Mouse (Mus musculus) forebrain, embryonic 11.5 days (tissue): ENCODE measurements at regions not wholly inside any gene's neighbourhood (a gene's known extent, or its start where the extent isn't known, plus 50 kb on each side); places are given as distances from the start of the nearest gene placed in this dataset.

Experiments used
- ATAC-seq: fragments of 200-750 bp; cut with Nextera tagmentation; replicated peaks from 2 replicates; pipeline ENCODE4 v1.8.0; 2017; ENCODE audit warnings: moderate TSS enrichment; ENCODE audit not compliant: low FRiP score
- DNase-seq: peaks from one replicate; pipeline ENCODE4 v3.0.0-alpha.2; 2017; ENCODE audit warnings: low spot score
- H3K27ac ChIP-seq: fragments of 300-500 bp; sonication (generic); 2 replicates; pipeline ENCODE4 v1.5.1; 2014; ENCODE audit warnings: low read depth, low read length
- H3K27me3 ChIP-seq: fragments of 300-500 bp; sonication (generic); 2 replicates; pipeline ENCODE4 v1.6.1; 2014; ENCODE audit warnings: mild to moderate bottlenecking, low read length, mixed read lengths; ENCODE audit not compliant: control insufficient read depth, insufficient read depth
- H3K36me3 ChIP-seq: fragments of 300-500 bp; sonication (generic); 2 replicates; pipeline ENCODE4 v1.6.1; 2014; ENCODE audit warnings: mild to moderate bottlenecking, low read length, moderate library complexity, mixed read lengths; ENCODE audit not compliant: control insufficient read depth, insufficient read depth
- H3K4me1 ChIP-seq: fragments of 300-500 bp; sonication (generic); replicated peaks from 2 replicates; pipeline ENCODE4 v1.6.1; 2014; ENCODE audit warnings: low read length, mixed read lengths; ENCODE audit not compliant: control insufficient read depth, insufficient read depth
- H3K4me2 ChIP-seq: fragments of 300-500 bp; sonication (generic); 2 replicates; pipeline ENCODE4 v1.6.1; 2014; ENCODE audit warnings: low read depth, mild to moderate bottlenecking, low read length, moderate library complexity, mixed read lengths; ENCODE audit not compliant: severe bottlenecking
- H3K4me3 ChIP-seq: fragments of 300-500 bp; sonication (generic); 2 replicates; pipeline ENCODE4 v1.5.1; 2014; ENCODE audit warnings: low read depth, low read length
- H3K9ac ChIP-seq: fragments of 300-500 bp; sonication (generic); 2 replicates; pipeline ENCODE4 v1.6.1; 2014; ENCODE audit warnings: low read length
- H3K9me3 ChIP-seq: fragments of 300-500 bp; sonication (generic); 2 replicates; pipeline ENCODE4 v1.6.1; 2016; ENCODE audit warnings: low read length, mixed read lengths; ENCODE audit not compliant: control insufficient read depth
- WGBS: fragments of 180-500 bp; shearing (Covaris S2); extraction: QIAGEN DNeasy Blood & Tissue Kit; methylation state at CpG from one replicate; pipeline ENCODE4 v1.1.7; 2014; 5-methylcytosine and 5-hydroxymethylcytosine counted together

DNA sequence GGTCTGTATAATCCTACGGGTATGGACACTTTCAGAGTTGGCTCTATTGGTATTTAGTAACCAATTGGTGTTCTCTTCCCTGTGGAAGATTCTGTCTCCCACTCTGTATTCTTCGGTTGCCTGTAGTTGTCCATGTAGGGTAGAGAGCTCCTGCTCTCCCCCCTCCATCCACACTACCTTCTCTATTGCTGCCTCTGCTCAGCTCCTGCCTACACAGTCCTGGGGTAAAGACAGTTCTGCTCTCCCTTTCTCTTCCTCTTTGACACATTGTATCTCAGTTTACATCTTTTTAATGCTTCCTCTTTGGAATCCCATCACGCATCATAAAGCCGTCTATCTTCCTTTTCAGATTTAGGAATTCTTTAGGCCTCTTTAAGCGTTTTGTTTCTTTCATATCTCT lies 147.1 kb downstream of the Lrig3 start:
- no peak for ATAC-seq
- DNase-seq = no peak

DNA sequence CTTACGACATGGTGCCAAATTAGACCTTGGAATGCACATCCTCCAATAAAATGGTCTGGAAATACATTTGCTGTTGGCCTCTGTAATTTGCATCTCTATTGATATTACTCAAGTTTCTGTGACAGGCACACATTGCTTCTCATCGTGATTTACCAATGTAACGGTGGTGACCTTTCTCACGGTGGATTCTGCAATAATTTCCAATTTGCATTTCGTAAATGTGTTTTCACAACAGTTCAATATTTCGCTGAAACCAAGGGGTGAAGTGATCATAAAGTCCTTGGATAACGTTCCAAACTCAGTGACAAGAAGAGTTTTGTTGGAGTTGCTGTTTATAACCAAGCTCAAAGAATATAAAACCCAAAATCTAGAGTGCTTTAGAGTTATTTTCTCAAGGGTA lies 149.4 kb downstream of the Lrig3 start:
- 90% methylated on average over 7 of the region's 7 CpGs for WGBS
- H3K4me1 ChIP-seq = no peaks in the 10 kb centered on the region
- no peak overlapping the region for H3K9ac ChIP-seq
- DNase-seq (no peak), ATAC-seq (no peak)
- H3K27me3 ChIP-seq = no peaks in the 10 kb centered on the region
- no peak overlapping the region for H3K27ac ChIP-seq
- H3K4me2 ChIP-seq = no peak overlapping the region
- no peaks in the 10 kb centered on the region for H3K9me3 ChIP-seq
- no peaks in the 10 kb centered on the region for H3K36me3 ChIP-seq
- H3K4me3 ChIP-seq = no peak overlapping the region

More for the DNA sequence above, 147.1 kb downstream of the Lrig3 start:
- Histone ChIP-seq H3K4me3 (no peak overlapping the region), H3K4me2 (no peak overlapping the region), H3K4me1 (no peaks in the 10 kb centered on the region), H3K27me3 (no peaks in the 10 kb centered on the region), H3K9ac (no peak overlapping the region), H3K9me3 (no peaks in the 10 kb centered on the region), H3K27ac (no peak overlapping the region), H3K36me3 (no peaks in the 10 kb centered on the region)
- 91% methylated on average over 5 of the region's 5 CpGs for WGBS

GRCm38 (mm10) chr10:126121626-126122025 lies 155.7 kb downstream of the Lrig3 start:
- no peaks in the 10 kb centered on the region for H3K4me1 ChIP-seq
- no peak overlapping the region for H3K27ac ChIP-seq
- no peaks in the 10 kb centered on the region for H3K27me3 ChIP-seq
- no peak overlapping the region for H3K4me2 ChIP-seq
- H3K9me3 ChIP-seq = no peaks in the 10 kb centered on the region
- DNase-seq (no peak), ATAC-seq (no peak)
- H3K4me3 ChIP-seq = no peak overlapping the region
- no peaks in the 10 kb centered on the region for H3K36me3 ChIP-seq
- no peak overlapping the region for H3K9ac ChIP-seq
- WGBS = 87% methylated on average over 10 of the region's 10 CpGs

GRCm38 (mm10) chr10:126122504-126122903 lies 156.5 kb downstream of the Lrig3 start:
- H3K9ac ChIP-seq = no peak overlapping the region
- no peaks in the 10 kb centered on the region for H3K4me1 ChIP-seq
- DNase-seq = no peak
- H3K27ac ChIP-seq = no peak overlapping the region
- H3K4me3 ChIP-seq = no peak overlapping the region
- no peaks in the 10 kb centered on the region for H3K36me3 ChIP-seq
- no peak for ATAC-seq
- no peaks in the 10 kb centered on the region for H3K9me3 ChIP-seq
- H3K4me2 ChIP-seq = no peak overlapping the region
- WGBS = 87% methylated on average over 5 of the region's 5 CpGs
- H3K27me3 ChIP-seq = no peaks in the 10 kb centered on the region

GRCm38 (mm10) chr10:126133188-126133587 lies 167.2 kb downstream of the Lrig3 start:
- no peak overlapping the region for H3K4me3 ChIP-seq
- ATAC-seq (no peak), DNase-seq (no peak)
- H3K27ac ChIP-seq = no peak overlapping the region
- no peaks in the 10 kb centered on the region for H3K36me3 ChIP-seq
- WGBS = 89% methylated on average over 3 of the region's 3 CpGs
- no peak overlapping the region for H3K9ac ChIP-seq
- no peaks in the 10 kb centered on the region for H3K27me3 ChIP-seq
- H3K4me2 ChIP-seq = no peak overlapping the region
- H3K4me1 ChIP-seq = no peaks in the 10 kb centered on the region
- H3K9me3 ChIP-seq = no peaks in the 10 kb centered on the region

DNA sequence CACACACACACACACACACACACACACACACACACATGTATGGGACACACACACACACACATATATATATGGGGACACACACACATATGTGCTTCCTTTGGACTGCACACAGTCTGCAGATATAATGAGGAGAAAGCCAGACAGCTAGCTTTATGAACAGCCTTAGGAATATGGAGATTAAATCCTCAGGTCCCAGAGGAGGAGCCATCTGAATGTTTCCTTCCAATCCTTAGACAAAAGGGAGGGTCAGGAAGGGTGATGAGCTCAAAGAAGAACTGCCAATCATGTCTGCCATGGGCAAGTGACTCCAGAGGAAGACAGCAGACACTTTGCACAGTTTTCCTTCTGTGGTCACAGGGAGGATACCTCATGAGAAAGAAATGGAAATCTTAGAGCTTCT lies 168.0 kb downstream of the Lrig3 start:
- no peak for DNase-seq
- no peaks in the 10 kb centered on the region for H3K9me3 ChIP-seq
- H3K9ac ChIP-seq = no peak overlapping the region
- no peaks in the 10 kb centered on the region for H3K27me3 ChIP-seq
- peak; percentile 24; the same call in 1 of the 2 replicates for ATAC-seq
- H3K27ac ChIP-seq = no peak overlapping the region
- H3K4me1 ChIP-seq = no peaks in the 10 kb centered on the region
- H3K36me3 ChIP-seq = no peaks in the 10 kb centered on the region
- no peak overlapping the region for H3K4me3 ChIP-seq
- no peak overlapping the region for H3K4me2 ChIP-seq

DNA sequence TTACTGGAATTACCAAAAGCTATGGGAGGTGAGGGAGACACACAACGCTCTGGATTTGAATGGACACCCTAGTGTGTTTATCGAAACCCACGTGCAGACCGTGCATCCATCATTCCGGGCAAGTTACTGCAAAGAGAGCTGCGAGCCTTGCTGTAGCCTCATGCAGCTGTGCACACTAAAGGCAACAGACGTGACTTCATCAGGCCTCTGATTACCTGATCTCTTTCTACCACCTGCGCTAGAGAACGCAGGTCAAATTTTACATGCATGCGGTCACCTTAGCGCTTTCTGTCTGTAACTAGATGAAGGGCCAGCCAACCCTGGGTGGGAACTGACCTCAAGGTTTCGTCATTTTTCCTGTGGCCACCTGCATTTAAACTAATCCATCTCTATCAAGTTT lies 172.6 kb downstream of the Lrig3 start:
- DNase-seq (no peak), ATAC-seq (no peak)
- Histone ChIP-seq H3K4me1 (no peaks in the 10 kb centered on the region), H3K4me2 (no peak overlapping the region), H3K4me3 (no peak overlapping the region), H3K36me3 (no peaks in the 10 kb centered on the region), H3K9me3 (no peaks in the 10 kb centered on the region), H3K27ac (no peak overlapping the region), H3K9ac (no peak overlapping the region), H3K27me3 (no peaks in the 10 kb centered on the region)
- WGBS = 93% methylated on average over 12 of the region's 12 CpGs

GRCm38 (mm10) chr10:126141586-126141985 lies 175.6 kb downstream of the Lrig3 start:
- H3K27ac ChIP-seq = no peak overlapping the region
- no peaks in the 10 kb centered on the region for H3K4me1 ChIP-seq
- 87% methylated on average over 7 of the region's 7 CpGs for WGBS
- H3K9ac ChIP-seq = no peak overlapping the region
- no peak overlapping the region for H3K4me2 ChIP-seq
- H3K9me3 ChIP-seq = no peaks in the 10 kb centered on the region
- ATAC-seq (no peak), DNase-seq (no peak)
- no peaks in the 10 kb centered on the region for H3K36me3 ChIP-seq
- H3K27me3 ChIP-seq = no peaks in the 10 kb centered on the region
- no peak overlapping the region for H3K4me3 ChIP-seq

DNA sequence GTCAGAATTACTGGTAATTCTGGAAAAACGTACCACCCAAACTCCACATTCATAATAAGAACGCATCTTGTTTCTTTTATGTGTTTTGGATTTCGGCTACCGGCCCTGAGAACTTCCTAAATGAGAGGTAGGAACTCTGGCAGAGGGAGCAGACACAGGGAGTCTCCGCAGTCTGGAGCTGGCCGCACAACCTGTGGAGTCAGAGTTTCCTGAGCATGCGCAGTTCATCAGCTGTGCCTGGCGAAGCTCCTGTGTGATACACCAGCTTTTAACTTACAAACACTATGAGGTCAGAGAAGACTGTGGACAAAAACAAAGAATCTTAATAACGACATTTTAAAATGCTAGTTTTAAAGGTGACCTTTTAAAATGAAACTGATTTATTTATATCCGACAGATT lies 177.9 kb downstream of the Lrig3 start:
- no peaks in the 10 kb centered on the region for H3K36me3 ChIP-seq
- DNase-seq (no peak), ATAC-seq (no peak)
- no peaks in the 10 kb centered on the region for H3K9me3 ChIP-seq
- H3K27ac ChIP-seq = no peak overlapping the region
- H3K4me1 ChIP-seq = no peaks in the 10 kb centered on the region
- no peak overlapping the region for H3K9ac ChIP-seq
- no peak overlapping the region for H3K4me2 ChIP-seq
- no peaks in the 10 kb centered on the region for H3K27me3 ChIP-seq
- 86% methylated on average over 10 of the region's 10 CpGs for WGBS
- H3K4me3 ChIP-seq = no peak overlapping the region
